Mouse (Mus musculus) common myeloid progenitor, adult 5-6 weeks (primary cell): Measurements from ENCODE around the gene Selenoo. TPM values are rescaled to one million over a fixed set of nuclear protein-coding genes. Genes with fewer than 3 reads are reported as not detected.

Source experiments
- ATAC-seq: replicated peaks from 2 replicates; pipeline ENCODE4 v1.8.0; 2016; ENCODE audit warnings: low read depth, mild to moderate bottlenecking, moderate TSS enrichment, inconsistent platforms; ENCODE audit not compliant: poor library complexity, severe bottlenecking
- total RNA-seq: library from RNA; stranded (forward); fragments of 200-1000, 187-1606 nt; gene quantifications from 2 replicates; pipeline ENCODE4 v1.2.3, GENCODE M21; 2017

Gene Selenoo
- total RNA-seq, 1 experiment from 2014 or later = 14.2 TPM

GRCm38 (mm10) chr15:89074613-89075477 is 14.0 kb upstream of the Selenoo start, which contains the start of gene Trabd:
Gene Trabd (plus strand): TSS chr15:89075124.
- ATAC-seq = peak; percentile 20; the same call in 1 of the 2 replicates

GRCm38 (mm10) chr15:89075478-89076147 is 13.3 kb upstream of the Selenoo start:
- peak; percentile 62 for ATAC-seq

GRCm38 (mm10) chr15:89076156-89076731 is 12.6 kb upstream of the Selenoo start:
- ATAC-seq = no peak

- peak; percentile 71 for ATAC-seq
Measured at GRCm38 (mm10) chr15:89078208-89078836, 10.6 kb upstream of the Selenoo start.

GRCm38 (mm10) chr15:89083906-89084305 is 5.0 kb upstream of the Selenoo start:
- no peak for ATAC-seq

GRCm38 (mm10) chr15:89084826-89085225 is 4.1 kb upstream of the Selenoo start:
- ATAC-seq = no peak

- ATAC-seq = no peak
Measured at GRCm38 (mm10) chr15:89089248-89090051, 566 bp downstream of the Selenoo start.

GRCm38 (mm10) chr15:89090662-89091061 is 1.8 kb downstream of the Selenoo start:
- no peak for ATAC-seq

- no peak for ATAC-seq
Measured at GRCm38 (mm10) chr15:89092181-89092580, 3.3 kb downstream of the Selenoo start.

- ATAC-seq = no peak
Measured at GRCm38 (mm10) chr15:89097450-89097849, 8.6 kb downstream of the Selenoo start.

- ATAC-seq = no peak
Measured at GRCm38 (mm10) chr15:89098616-89099015, 9.7 kb downstream of the Selenoo start.

- ATAC-seq = no peak
Measured at GRCm38 (mm10) chr15:89100823-89101222, 11.9 kb downstream of the Selenoo start.

- ATAC-seq = no peak
Measured at GRCm38 (mm10) chr15:89102646-89103045, 13.8 kb downstream of the Selenoo start.

GRCm38 (mm10) chr15:89103921-89104320 is 15.0 kb downstream of the Selenoo start:
- ATAC-seq = no peak

- no peak for ATAC-seq
Measured at GRCm38 (mm10) chr15:89104425-89104824, 15.5 kb downstream of the Selenoo start.

- ATAC-seq = no peak
Measured at GRCm38 (mm10) chr15:89106073-89106472, 17.2 kb downstream of the Selenoo start.

GRCm38 (mm10) chr15:89106976-89107375 is 18.1 kb downstream of the Selenoo start:
- ATAC-seq = no peak

- no peak for ATAC-seq
Measured at GRCm38 (mm10) chr15:89110147-89110546, 21.3 kb downstream of the Selenoo start.

GRCm38 (mm10) chr15:89118007-89118406 is 29.1 kb downstream of the Selenoo start:
- 0 out of 2 replicates have a peak, but pooled peaks have one; percentile 37 for ATAC-seq
